Mouse (Mus musculus) left cerebral cortex, postnatal 25 days (tissue): ENCODE data around the gene Dnpep. TPM values are rescaled to one million over a fixed set of nuclear protein-coding genes. Genes with fewer than 3 reads are reported as not detected.

Source experiments
- DNase-seq, 2 experiments: peaks; one replicate each; pipeline ENCODE4 v3.0.0; 2022; ENCODE audit warnings: low spot score in 2 of 2, mixed read lengths in 1 of 2
- intact Hi-C: fragments of 180-260 bp; cut with DNase I; formaldehyde crosslinking; loops from one replicate; pipeline ENCODE4 v1.15.1; 2025
- total RNA-seq, 2 experiments: library from RNA; stranded (reverse); gene quantifications; 2 replicates each; pipeline ENCODE4 v1.2.3; 2021

Dnpep gene
- total RNA-seq, 2 experiments from 2014 or later: 48.9 to 52.5 TPM

GRCm38 (mm10) chr1:75283017-75283416, 34.8 kb downstream of the Dnpep start:
- DNase-seq: peak in 1 of 2 experiments; percentile 78
- intact Hi-C loops: no loop called here

DNA sequence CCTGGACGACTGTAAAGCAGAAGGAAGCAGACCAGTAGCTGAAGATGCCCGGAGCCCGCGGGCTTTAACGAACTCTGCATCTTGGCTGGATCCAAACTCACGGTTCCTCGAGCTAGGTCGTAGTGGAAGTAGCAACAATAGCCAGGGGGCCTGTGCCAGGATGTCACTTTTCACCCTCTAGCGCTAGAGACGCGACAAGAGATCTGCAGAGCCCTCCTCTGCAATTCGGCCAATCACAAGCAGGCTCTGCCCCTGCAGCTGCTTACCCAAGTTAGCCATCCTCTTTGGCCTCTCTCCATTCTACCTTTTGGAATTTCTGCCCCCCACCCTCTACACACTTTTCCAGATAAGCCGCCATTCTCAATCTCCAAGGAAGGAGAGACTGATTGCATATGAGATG, 39.6 kb downstream of the Dnpep start, which contains the start of gene Resp18:
Gene Resp18 (minus strand): TSS at position 188 of the 400 bp plus-strand sequence.
- intact Hi-C loops: no loop called here
- no peak for DNase-seq

DNA sequence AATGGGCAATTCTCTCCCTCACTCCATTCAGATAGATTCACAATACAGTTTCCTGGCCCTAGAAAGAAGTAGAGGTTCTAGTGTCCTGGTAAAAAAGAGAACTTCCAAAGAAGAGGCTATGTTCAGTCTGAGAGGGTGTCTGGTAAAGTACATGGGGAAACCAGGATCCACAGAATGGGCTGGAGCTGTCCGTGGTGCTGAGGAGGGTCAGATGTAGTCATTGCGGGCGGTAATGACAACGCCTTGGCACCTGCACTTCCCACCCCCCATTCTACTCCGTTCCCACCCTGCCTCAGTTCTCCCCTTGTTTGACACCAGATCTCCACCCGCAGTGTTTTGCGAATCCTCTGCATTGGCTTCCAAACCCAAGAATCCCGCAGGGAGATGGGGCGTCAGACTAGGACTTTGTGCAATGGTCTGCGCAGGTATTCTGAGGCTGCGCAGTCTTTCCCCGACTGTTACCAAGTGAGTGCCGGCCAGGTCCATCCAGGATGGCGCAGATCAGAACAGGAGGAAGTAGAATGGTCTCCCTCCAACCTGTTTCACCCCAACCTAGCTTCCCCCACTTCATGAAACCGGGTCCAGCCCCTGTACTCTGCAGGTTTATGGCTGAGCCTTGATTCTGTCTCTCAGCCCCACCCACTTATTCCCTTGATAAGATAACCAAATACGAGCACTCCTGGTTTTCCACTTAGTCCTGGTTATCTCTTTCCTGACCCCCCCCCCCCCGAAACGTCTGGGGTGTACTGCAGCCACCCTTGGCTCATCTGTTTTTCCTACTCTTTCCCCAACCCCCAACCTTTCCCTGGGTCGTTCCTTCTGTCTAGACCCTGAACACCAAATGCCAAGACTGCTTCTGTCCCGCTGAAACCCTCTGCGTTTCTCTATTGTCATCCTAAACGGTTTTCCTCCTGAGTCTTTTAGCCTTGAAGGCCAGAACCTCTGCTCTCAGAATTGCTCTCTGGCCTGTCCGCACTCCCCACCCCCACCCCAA, 40.3 kb downstream of the Dnpep start:
- intact Hi-C loops: no loop called here
- no peak for DNase-seq

- intact Hi-C loops: no loop called here
- DNase-seq: peak; percentile 76 to 95
Observed at GRCm38 (mm10) chr1:75264091-75264880, 53.5 kb downstream of the Dnpep start, which contains the start of gene Ptprn. TSS of gene Ptprn (minus strand) at chr1:75264502.

- intact Hi-C loops: loop anchor here (2.0 kb wide), 1 partner anchor 28 kb away; no protein-coding TSS in a partner anchor
- peak; percentile 62 to 84 for DNase-seq
Observed at GRCm38 (mm10) chr1:75262969-75263951, 54.5 kb downstream of the Dnpep start.

DNA sequence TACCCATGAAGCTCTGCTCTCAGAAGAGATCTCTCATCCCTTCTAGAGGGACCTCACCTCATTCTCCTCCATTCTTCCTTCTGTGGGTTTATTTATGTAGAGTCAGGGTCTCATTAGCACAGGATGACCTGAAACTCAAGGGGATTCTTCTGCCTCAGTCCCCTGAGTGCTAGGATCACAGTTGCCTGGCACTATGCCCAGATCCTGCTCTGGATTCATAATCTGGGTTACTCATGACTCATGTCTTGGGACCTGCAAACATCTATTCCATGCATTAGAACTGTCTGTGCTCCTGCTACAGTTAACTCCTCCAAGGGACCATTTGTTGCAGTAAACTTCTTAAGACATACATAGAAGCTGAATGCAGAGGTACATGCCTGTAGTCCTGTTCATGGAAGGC, 56.5 kb downstream of the Dnpep start:
- intact Hi-C loops: no loop called here
- DNase-seq: no peak

Other genes starting within 250 kb of the Dnpep start
- 1 to 10 TPM; 2.7 to 3.0 TPM for gene Nhej1, start 192.8 kb downstream of the Dnpep start, total RNA-seq
- 1 to 10 TPM; 1.3 to 1.9 TPM for gene Slc23a3, start 184.1 kb downstream of the Dnpep start, total RNA-seq
- 10 to 100 TPM; 32.6 to 34.0 TPM for gene Cnppd1, start 175.3 kb downstream of the Dnpep start, total RNA-seq
- 100 to 1,000 TPM; 190 to 200 TPM for gene Retreg2, start 175.2 kb downstream of the Dnpep start, total RNA-seq
- gene Zfand2b, start 149.3 kb downstream of the Dnpep start, total RNA-seq: 10 to 100 TPM; 23.6 to 24.1 TPM
- 10 to 100 TPM; 22.5 to 24.8 TPM for gene Abcb6, start 137.6 kb downstream of the Dnpep start, total RNA-seq
- gene Ankzf1, start 125.8 kb downstream of the Dnpep start, total RNA-seq: 10 to 100 TPM; 21.9 to 27.8 TPM
- 100 to 1,000 TPM; 134 to 137 TPM for gene Atg9a, start 125.8 kb downstream of the Dnpep start, total RNA-seq
- gene Glb1l, start 107.2 kb downstream of the Dnpep start, total RNA-seq: 10 to 100 TPM; 14.3 to 15.4 TPM
- gene Stk16, start 107.2 kb downstream of the Dnpep start, total RNA-seq: 10 to 100 TPM; 92.2 to 94.4 TPM
- 100 to 1,000 TPM; 682 to 699 TPM for gene Tuba4a, start 98.1 kb downstream of the Dnpep start, total RNA-seq
- not detected for gene A630095N17Rik, start 85.9 kb downstream of the Dnpep start, total RNA-seq
- 10 to 100 TPM; 86.2 to 91.0 TPM for gene Dnajb2, start 81.6 kb downstream of the Dnpep start, total RNA-seq
- gene Ptprn, start 53.5 kb downstream of the Dnpep start, total RNA-seq: 100 to 1,000 TPM; 491 to 494 TPM
- gene Resp18, start 39.6 kb downstream of the Dnpep start, total RNA-seq: 100 to 1,000 TPM; 115 to 126 TPM
- gene Des, start 42.3 kb upstream of the Dnpep start, total RNA-seq: 1 to 10 TPM in 1 of 2 experiments, under 1 TPM in 1; 0.99 to 1.1 TPM
- gene Speg, start 57.3 kb upstream of the Dnpep start, total RNA-seq: 100 to 1,000 TPM; 192 to 208 TPM
- gene Gmppa, start 117.9 kb upstream of the Dnpep start, total RNA-seq: 10 to 100 TPM; 58.8 to 61.0 TPM
- 10 to 100 TPM; 10.4 to 20.6 TPM for gene Asic4, start 132.4 kb upstream of the Dnpep start, total RNA-seq
- 10 to 100 TPM; 82.1 to 82.4 TPM for gene Chpf, start 161.3 kb upstream of the Dnpep start, total RNA-seq
- 100 to 1,000 TPM in 1 of 2 experiments, 10 to 100 TPM in 1; 92.9 to 111 TPM for gene Tmem198, start 161.5 kb upstream of the Dnpep start, total RNA-seq
- 10 to 100 TPM; 28.6 to 29.0 TPM for gene Obsl1, start 188.5 kb upstream of the Dnpep start, total RNA-seq
- gene Inha, start 189.1 kb upstream of the Dnpep start, total RNA-seq: 10 to 100 TPM; 23.2 to 26.9 TPM
- gene Stk11ip, start 203.5 kb upstream of the Dnpep start, total RNA-seq: 10 to 100 TPM; 35.3 to 36.7 TPM
- gene Slc4a3, start 228.3 kb upstream of the Dnpep start, total RNA-seq: 100 to 1,000 TPM; 171 to 180 TPM